Mouse (Mus musculus) liver, adult 2 months (tissue): ENCODE results near the gene Pbx2. TPM values are rescaled to one million over a fixed set of nuclear protein-coding genes. Genes with fewer than 3 reads are reported as not detected.

Source experiments
- DNase-seq: peaks from one replicate; pipeline ENCODE4 v3.0.0-alpha.2; 2011; ENCODE audit warnings: low read depth, low spot score; ENCODE audit errors: extremely low read depth
- H3K27ac ChIP-seq: fragments of 200-500 bp; replicated peaks from 2 replicates; pipeline ENCODE4 v1.5.1; 2012; ENCODE audit warnings: low read depth, mild to moderate bottlenecking, control low read depth, inconsistent platforms, low read length; ENCODE audit not compliant: insufficient read depth
- H3K27me3 ChIP-seq: fragments of 200-500 bp; 2 replicates; pipeline ENCODE4 v1.6.1; 2012; ENCODE audit warnings: mild to moderate bottlenecking, moderate library complexity, low read length, inconsistent platforms; ENCODE audit not compliant: control insufficient read depth, insufficient read depth
- H3K36me3 ChIP-seq: fragments of 200-500 bp; 2 replicates; pipeline ENCODE4 v1.6.1; 2012; ENCODE audit warnings: low read length, inconsistent platforms; ENCODE audit not compliant: control insufficient read depth, insufficient read depth
- H3K4me1 ChIP-seq: fragments of 200-500 bp; 2 replicates; pipeline ENCODE4 v1.6.1; 2011; ENCODE audit warnings: low read length; ENCODE audit not compliant: control insufficient read depth, insufficient read depth
- H3K4me3 ChIP-seq: fragments of 200-500 bp; 2 replicates; pipeline ENCODE4 v1.5.1; 2011; ENCODE audit warnings: low read depth, mild to moderate bottlenecking, control low read depth, low read length, moderate library complexity; ENCODE audit not compliant: insufficient read depth
- H3K79me2 ChIP-seq: fragments of 200-500 bp; 2 replicates; pipeline ENCODE4 v1.6.1; 2012; ENCODE audit warnings: inconsistent platforms, mild to moderate bottlenecking, low read length, moderate library complexity; ENCODE audit not compliant: control insufficient read depth, insufficient read depth
- H3K9ac ChIP-seq: fragments of 200-500 bp; 2 replicates; pipeline ENCODE4 v1.6.1; 2012; ENCODE audit warnings: low read depth, mild to moderate bottlenecking, control low read depth, inconsistent platforms, low read length
- CTCF ChIP-seq: fragments of 200-500 bp; IDR thresholded peaks from 2 replicates; pipeline ENCODE4 v1.5.1; 2011; ENCODE audit warnings: low read depth, low read length, control low read depth
- POLR2A ChIP-seq: fragments of 200-500 bp; IDR thresholded peaks from 2 replicates; pipeline ENCODE4 v1.6.1; 2011; ENCODE audit warnings: low read length, control low read depth; ENCODE audit not compliant: insufficient read depth; ENCODE audit errors: extremely low read depth
- WGBS: fragments of 180-500 bp; shearing (Covaris S2); methylation state at CpG from one replicate; pipeline ENCODE4 v1.1.7; 2018; 5-methylcytosine and 5-hydroxymethylcytosine counted together
- polyA plus RNA-seq: library from polyadenylated mRNA; depleted of rRNA; stranded (reverse); fragments of >200 nt; gene quantifications from 2 replicates; pipeline ENCODE4 v1.2.3, GENCODE M21; 2012
- total RNA-seq: library from RNA; depleted of rRNA; stranded (reverse); fragments of >200 nt; gene quantifications from 2 replicates; pipeline ENCODE4 v1.2.3, GENCODE M21; 2014

Pbx2 gene
- total and polyA plus RNA-seq, 2 experiments, result 10.9 to 21.1 TPM

DNA sequence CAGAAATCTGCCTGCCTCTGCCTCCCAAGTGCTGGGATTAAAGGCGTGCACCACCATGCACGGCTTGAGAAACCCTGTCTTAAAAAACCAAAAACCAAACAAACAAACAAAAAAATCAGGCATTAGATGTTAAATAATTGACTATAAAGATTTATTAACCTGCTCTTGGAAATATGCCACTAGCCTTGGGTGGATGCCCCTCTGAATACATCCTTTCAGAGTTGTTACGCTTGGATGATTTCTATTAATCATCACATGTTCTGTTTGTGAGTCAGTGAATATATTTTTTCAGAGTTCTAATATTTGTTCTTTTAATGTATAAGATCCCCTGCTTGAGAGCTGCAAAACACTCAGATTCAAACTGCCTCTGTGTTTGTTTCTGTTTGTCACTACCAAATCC lies 33.9 kb downstream of the Pbx2 start:
- TF ChIP-seq POLR2A, result no peak
- TF ChIP-seq CTCF, result no peak
- DNase-seq, result no peak
- no peak overlapping the region for H3K27ac ChIP-seq
- 0 out of 2 replicates have a peak, but pooled peaks cover 5% of the 10 kb centered on the region for H3K4me1 ChIP-seq
- no peak overlapping the region for H3K4me3 ChIP-seq
- H3K79me2 ChIP-seq, result no peaks in the 10 kb centered on the region
- WGBS, result 73% methylated on average over 3 of the region's 3 CpGs
- no peaks in the 10 kb centered on the region for H3K27me3 ChIP-seq
- H3K9ac ChIP-seq, result no peak overlapping the region
- peaks cover 11% of the 10 kb centered on the region for H3K36me3 ChIP-seq

DNA sequence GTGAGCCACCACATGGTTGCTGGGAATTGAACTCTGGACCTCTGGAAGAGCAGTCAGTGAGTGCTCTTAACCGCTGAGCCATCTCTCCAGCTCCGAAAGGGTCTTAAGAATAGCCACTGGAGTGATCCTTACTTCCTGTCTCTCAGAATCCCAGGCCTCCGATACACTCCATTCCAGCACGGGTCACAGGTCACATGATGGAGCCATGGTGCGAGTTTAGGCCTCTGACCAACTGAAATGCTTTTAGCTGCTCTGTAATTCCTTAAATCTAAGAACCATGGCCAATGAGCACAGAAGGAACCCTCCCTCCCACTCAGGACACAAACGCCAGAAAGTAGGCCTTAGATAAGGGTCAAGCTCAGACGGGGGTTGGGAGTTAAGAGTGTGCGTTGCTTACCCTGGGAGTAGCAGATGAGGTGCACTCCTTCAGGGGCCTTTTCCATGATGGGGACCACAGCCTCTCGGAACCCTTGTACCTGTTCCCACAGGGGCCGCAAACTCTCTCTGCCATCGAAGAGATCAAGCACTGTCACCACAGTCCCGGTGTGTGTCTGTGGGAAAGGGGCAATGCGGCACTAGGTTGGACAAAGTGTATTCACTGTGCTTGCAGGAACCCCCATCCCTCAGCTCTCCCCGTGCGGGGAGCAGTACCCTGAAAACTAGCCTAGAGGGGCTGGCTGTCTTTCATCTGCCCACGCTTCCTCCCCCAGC lies 35.2 kb downstream of the Pbx2 start:
- DNase-seq, result no peak
- Histone ChIP-seq H3K4me1 (0 out of 2 replicates have a peak, but pooled peaks cover 5% of the 10 kb centered on the region), H3K27ac (no peak overlapping the region), H3K36me3 (peaks cover 11% of the 10 kb centered on the region), H3K27me3 (no peaks in the 10 kb centered on the region), H3K4me3 (no peak overlapping the region; the same call in 1 of the 2 replicates), H3K9ac (peak overlapping the region; percentile 71; the same call in 1 of the 2 replicates), H3K79me2 (no peaks in the 10 kb centered on the region)
- TF ChIP-seq CTCF (no peak), POLR2A (no peak)
- WGBS, result 57% methylated on average over 16 of the region's 16 CpGs

DNA sequence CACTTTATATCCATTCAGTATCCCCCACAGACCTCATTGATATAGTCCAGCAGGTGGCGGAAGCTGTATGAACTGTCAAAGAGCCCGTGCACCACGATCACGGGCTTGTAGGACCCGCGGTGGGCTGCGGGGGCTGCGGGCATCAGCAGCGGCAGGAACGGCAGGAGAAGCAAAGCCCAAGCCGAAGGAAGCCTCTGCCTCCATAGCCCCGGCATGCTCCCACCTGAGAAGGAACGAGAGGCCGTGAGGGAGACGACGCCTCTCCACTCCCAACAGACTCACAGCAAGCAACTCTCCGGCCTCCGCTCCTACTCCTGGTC lies 35.7 kb downstream of the Pbx2 start:
- Histone ChIP-seq H3K9ac (peak overlapping the region; percentile 71), H3K27ac (peak overlapping the region; percentile 78), H3K4me3 (peak overlapping the region; percentile 72), H3K36me3 (peaks cover 10% of the 10 kb centered on the region), H3K79me2 (no peaks in the 10 kb centered on the region), H3K4me1 (0 out of 2 replicates have a peak, but pooled peaks cover 5% of the 10 kb centered on the region), H3K27me3 (no peaks in the 10 kb centered on the region)
- TF ChIP-seq CTCF, result peak; percentile 22; the same call in 1 of the 2 replicates
- no peak for TF ChIP-seq POLR2A
- 5% methylated on average over 18 of the region's 18 CpGs for WGBS
- DNase-seq, result no peak

DNA sequence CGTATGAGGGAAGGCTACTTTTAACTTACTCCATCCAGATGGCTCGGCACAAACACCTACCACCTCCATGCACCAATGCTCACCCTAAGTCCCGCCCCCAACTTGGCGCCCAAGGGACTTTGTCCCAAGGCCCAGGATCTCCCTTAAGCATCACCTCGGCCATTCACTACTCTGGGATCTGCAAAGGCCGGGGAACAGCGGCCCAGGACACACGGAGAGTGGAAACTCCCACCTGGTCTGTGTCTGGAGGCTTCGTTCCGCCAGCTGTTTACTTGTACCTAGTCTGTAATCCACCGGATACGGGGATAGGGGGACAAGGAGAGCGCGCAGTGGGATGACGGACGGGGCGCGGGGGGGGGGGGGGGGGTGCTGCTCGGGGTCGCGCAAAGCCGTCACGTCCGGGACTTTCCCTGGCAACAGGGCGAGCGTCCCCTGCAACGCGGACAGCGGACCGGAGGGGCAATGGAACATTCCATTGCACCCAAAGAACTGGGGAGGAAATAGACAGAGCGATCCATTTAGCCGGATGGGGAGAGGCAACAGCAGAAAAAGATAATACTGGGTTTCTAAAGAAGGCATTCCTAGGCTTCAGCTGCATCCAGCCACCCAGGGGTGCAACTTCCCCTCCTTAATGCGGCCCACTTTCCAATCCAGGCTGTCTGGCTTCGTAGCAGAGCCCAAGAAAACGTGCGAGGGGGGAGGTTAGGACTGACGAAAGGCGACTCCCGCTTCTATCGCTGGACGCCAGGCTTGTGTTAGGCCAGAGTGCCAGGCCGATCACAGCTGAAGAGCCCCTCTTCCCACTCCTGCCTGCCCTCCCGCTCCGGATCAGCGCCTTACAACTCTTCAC lies 36.3 kb downstream of the Pbx2 start:
- Histone ChIP-seq H3K27ac (peak overlapping the region; percentile 82), H3K36me3 (peaks cover 6% of the 10 kb centered on the region), H3K79me2 (no peaks in the 10 kb centered on the region), H3K9ac (peak overlapping the region; percentile 75), H3K4me3 (peak overlapping the region; percentile 72), H3K27me3 (no peaks in the 10 kb centered on the region), H3K4me1 (0 out of 2 replicates have a peak, but pooled peaks cover 5% of the 10 kb centered on the region)
- peak; percentile 81 for DNase-seq
- TF ChIP-seq POLR2A (peak; percentile 40; the same call in 1 of the 2 replicates), CTCF (no peak)
- WGBS, result under 1% methylated on average over 44 of the region's 45 CpGs

DNA sequence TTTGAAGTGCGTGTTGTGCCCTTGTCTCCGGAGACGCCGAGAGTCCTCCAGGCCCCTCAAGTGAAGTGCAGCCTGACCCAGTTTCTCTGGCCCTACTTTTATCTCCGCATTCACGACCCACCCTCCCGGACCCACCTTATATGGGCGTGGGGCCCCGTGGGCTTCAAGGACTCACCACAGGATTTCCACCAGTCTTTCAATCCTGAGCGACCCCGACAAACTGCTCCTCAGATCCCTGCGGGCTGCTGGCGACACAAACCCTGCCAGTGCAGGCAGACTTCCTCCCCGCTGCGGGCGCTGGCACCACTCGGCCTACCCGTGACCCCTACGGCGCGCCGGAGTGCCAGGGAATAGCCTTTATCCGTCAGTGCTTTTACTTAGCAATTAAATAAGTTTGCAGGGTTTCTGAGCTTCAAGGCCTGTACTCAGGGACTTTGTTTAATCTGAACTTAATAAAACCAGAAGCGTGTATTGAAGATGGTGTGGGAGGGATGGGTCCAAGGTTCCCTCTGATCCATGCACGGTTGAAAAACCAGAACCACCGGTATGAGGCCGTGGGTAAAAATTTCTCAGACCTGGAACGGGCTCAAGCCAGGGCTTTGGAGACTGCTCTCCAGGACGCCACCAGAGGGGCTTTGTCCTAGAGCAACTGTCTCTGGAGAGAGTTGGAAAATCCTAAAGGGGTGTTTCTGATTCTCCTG lies 37.0 kb downstream of the Pbx2 start, which contains the start of gene Ppt2:
TSS of gene Ppt2 (minus strand) at position 568 of the 701 bp plus-strand sequence.
- 0 out of 2 replicates have a peak, but pooled peaks cover 5% of the 10 kb centered on the region for H3K4me1 ChIP-seq
- H3K27ac ChIP-seq, result peak within 1 kb of the TSS; percentile 82
- H3K36me3 ChIP-seq, result peaks cover 2% of the 10 kb centered on the region; the same call in 1 of the 2 replicates
- H3K79me2 ChIP-seq, result no peaks in the 10 kb centered on the region
- H3K27me3 ChIP-seq, result no peaks in the 10 kb centered on the region
- TF ChIP-seq CTCF (no peak), POLR2A (no peak)
- H3K4me3 ChIP-seq, result peak within 1 kb of the TSS; percentile 72
- H3K9ac ChIP-seq, result peak within 1 kb of the TSS; percentile 75
- peak; percentile 44 for DNase-seq
- 2% methylated on average over 29 of the region's 29 CpGs for WGBS
